Mouse (Mus musculus) frontal cortex, adult 2 months (tissue): ENCODE measurements around the gene Fbxl17. TPM values are rescaled to one million over a fixed set of nuclear protein-coding genes. Genes with fewer than 3 reads are reported as not detected.
A peak's percentile ranks its signal among the peaks of the same experiment; 100 is the strongest.

Experiments
- DNase-seq, 2 experiments: peaks; one replicate each; pipeline ENCODE4 v3.0.0; 2022; ENCODE audit warnings: low spot score in 1 of 2; ENCODE audit errors: extremely low spot score in 1 of 2
- polyA plus RNA-seq: library from polyadenylated mRNA; depleted of rRNA; stranded (reverse); fragments of >200 nt; gene quantifications from 2 replicates; pipeline ENCODE4 v1.2.3, GENCODE M21; 2012

Gene Fbxl17
- polyA plus RNA-seq, 1 experiment, result 27.0 TPM

- peak in 1 of 2 experiments; percentile 27 for DNase-seq
These were observed 94.8 kb downstream of the Fbxl17 start for GRCm38 (mm10) chr17:63404968-63405367.

- no peak for DNase-seq
These were observed 95.9 kb downstream of the Fbxl17 start for GRCm38 (mm10) chr17:63403801-63404415.

- no peak for DNase-seq
These were observed 96.8 kb downstream of the Fbxl17 start for GRCm38 (mm10) chr17:63402741-63403681.

GRCm38 (mm10) chr17:63402170-63402569 is 97.6 kb downstream of the Fbxl17 start:
- no peak for DNase-seq

- no peak for DNase-seq
These were observed 99.2 kb downstream of the Fbxl17 start for GRCm38 (mm10) chr17:63400640-63401039.

- DNase-seq, result no peak
These were observed 100.0 kb downstream of the Fbxl17 start for GRCm38 (mm10) chr17:63399816-63400215.

GRCm38 (mm10) chr17:63391506-63391905 is 108.3 kb downstream of the Fbxl17 start:
- no peak for DNase-seq

- DNase-seq, result no peak
These were observed 108.9 kb downstream of the Fbxl17 start for GRCm38 (mm10) chr17:63390951-63391350.

- no peak for DNase-seq
These were observed 128.8 kb downstream of the Fbxl17 start for GRCm38 (mm10) chr17:63370977-63371376.

GRCm38 (mm10) chr17:63369631-63370310 is 130.0 kb downstream of the Fbxl17 start:
- DNase-seq, result no peak

- DNase-seq, result no peak
These were observed 132.3 kb downstream of the Fbxl17 start for GRCm38 (mm10) chr17:63367476-63367875.

GRCm38 (mm10) chr17:63366045-63366444 is 133.8 kb downstream of the Fbxl17 start:
- DNase-seq, result peak; percentile 22 to 39

GRCm38 (mm10) chr17:63364605-63365004 is 135.2 kb downstream of the Fbxl17 start:
- no peak for DNase-seq

- DNase-seq, result no peak
These were observed 137.6 kb downstream of the Fbxl17 start for GRCm38 (mm10) chr17:63362196-63362595.

GRCm38 (mm10) chr17:63361679-63362078 is 138.1 kb downstream of the Fbxl17 start:
- no peak for DNase-seq

GRCm38 (mm10) chr17:63358837-63359236 is 141.0 kb downstream of the Fbxl17 start:
- DNase-seq, result no peak

- no peak for DNase-seq
These were observed 143.6 kb downstream of the Fbxl17 start for GRCm38 (mm10) chr17:63356202-63356601.

- no peak for DNase-seq
These were observed 147.1 kb downstream of the Fbxl17 start for GRCm38 (mm10) chr17:63352634-63353195.

- DNase-seq, result no peak
These were observed 148.1 kb downstream of the Fbxl17 start for GRCm38 (mm10) chr17:63351682-63352081.

GRCm38 (mm10) chr17:63350876-63351509 is 148.8 kb downstream of the Fbxl17 start:
- no peak for DNase-seq
